Mouse (Mus musculus) spleen, adult 2 months (tissue): ENCODE results near the gene Itch.

Experiments used
- CTCF ChIP-seq: fragments of 200-500 bp; IDR thresholded peaks from 2 replicates; pipeline ENCODE4 v1.5.1; 2011; ENCODE audit warnings: mild to moderate bottlenecking, inconsistent platforms; ENCODE audit not compliant: insufficient read depth, insufficient read length, insufficient replicate concordance; ENCODE audit errors: extremely low read depth
- POLR2A ChIP-seq: fragments of 200-500 bp; IDR thresholded peaks from 2 replicates; pipeline ENCODE4 v1.6.1; 2011; ENCODE audit warnings: low read depth, low read length, inconsistent platforms

DNA sequence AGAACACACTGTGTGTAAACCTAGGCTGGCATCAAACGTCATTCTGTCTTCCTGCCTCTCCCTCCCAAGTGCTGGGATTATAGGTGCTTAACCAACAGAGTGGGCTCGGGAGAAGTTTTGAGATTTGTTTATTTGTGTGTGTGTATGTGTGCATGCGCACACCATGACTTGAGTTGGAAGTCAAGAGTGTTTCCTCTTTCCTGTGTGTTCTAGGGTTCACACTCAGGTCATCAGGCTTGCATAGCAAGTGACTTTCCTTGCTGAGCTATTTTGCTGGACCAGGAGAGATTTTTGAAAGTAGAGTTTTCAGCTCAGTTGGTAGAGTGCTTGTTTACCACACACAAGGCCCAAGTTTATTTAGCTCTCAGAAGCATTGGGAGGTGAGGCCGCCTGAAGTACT lies 1.8 kb downstream of the Itch start:
- TF ChIP-seq POLR2A (no peak), CTCF (no peak)
